Mouse (Mus musculus): ENCODE results near the gene Itih4. TPM values are rescaled to one million over a fixed set of nuclear protein-coding genes. Genes with fewer than 3 reads are reported as not detected.

Gene Itih4
- polyA plus RNA-seq, 1 experiment from 2014 or later = 6.7 TPM

GRCm38 (mm10) chr14:30868826-30869225, 17.4 kb upstream of the Itih4 start:
- H3K36me3 ChIP-seq (ENCODE audit: insufficient read depth, low read length) = 0 out of 2 replicates have a peak, but pooled peaks cover 4% of the 10 kb centered on the region
- H3K9me3 ChIP-seq (ENCODE audit: low read length) = no peaks in the 10 kb centered on the region
- no peak overlapping the region for H3K4me3 ChIP-seq (ENCODE audit: low read depth, low read length)
- WGBS = 84% methylated on average over 10 of the region's 10 CpGs
- peak overlapping the region; percentile 88 for H3K27ac ChIP-seq (ENCODE audit: low read length)
- TF ChIP-seq EP300 (IDR thresholded peaks at IDR 0.05) (no peak), CTCF (IDR thresholded peaks at IDR 0.05) (no peak)
- no peak overlapping the region for H3K9ac ChIP-seq (replicated peaks; ENCODE audit: low read depth)
- no peaks in the 10 kb centered on the region for H3K27me3 ChIP-seq (replicated peaks; ENCODE audit: insufficient read depth, low read length)
- DNase-seq (ENCODE audit: low spot score) (no peak), ATAC-seq (no peak)
- H3K4me2 ChIP-seq (replicated peaks; ENCODE audit: low read depth, low read length) = no peak overlapping the region
- H3K4me1 ChIP-seq (ENCODE audit: insufficient read depth, low read depth, low read length) = peaks cover 12% of the 10 kb centered on the region

GRCm38 (mm10) chr14:30869391-30869801, 16.9 kb upstream of the Itih4 start:
- H3K4me2 ChIP-seq (replicated peaks; ENCODE audit: low read depth, low read length) = no peak overlapping the region
- H3K4me3 ChIP-seq (ENCODE audit: low read depth, low read length) = no peak overlapping the region
- ATAC-seq = peak; percentile 55
- 71% methylated on average over 8 of the region's 8 CpGs for WGBS
- no peak overlapping the region for H3K9ac ChIP-seq (replicated peaks; ENCODE audit: low read depth)
- no peaks in the 10 kb centered on the region for H3K9me3 ChIP-seq (ENCODE audit: low read length)
- TF ChIP-seq EP300 (IDR thresholded peaks at IDR 0.05) (no peak), CTCF (IDR thresholded peaks at IDR 0.05) (peak; percentile 15; the same call in 1 of the 2 replicates)
- H3K36me3 ChIP-seq (ENCODE audit: insufficient read depth, low read length) = 0 out of 2 replicates have a peak, but pooled peaks cover 4% of the 10 kb centered on the region
- H3K27me3 ChIP-seq (replicated peaks; ENCODE audit: insufficient read depth, low read length) = no peaks in the 10 kb centered on the region
- peak; percentile 78 for DNase-seq (ENCODE audit: low spot score)
- peaks cover 12% of the 10 kb centered on the region for H3K4me1 ChIP-seq (ENCODE audit: insufficient read depth, low read depth, low read length)
- peak overlapping the region; percentile 88 for H3K27ac ChIP-seq (ENCODE audit: low read length)

GRCm38 (mm10) chr14:30870206-30871147, 15.8 kb upstream of the Itih4 start:
- Histone ChIP-seq H3K36me3 (ENCODE audit: insufficient read depth, low read length) (0 out of 2 replicates have a peak, but pooled peaks cover 4% of the 10 kb centered on the region), H3K9me3 (ENCODE audit: low read length) (no peaks in the 10 kb centered on the region), H3K4me2 (replicated peaks; ENCODE audit: low read depth, low read length) (no peak overlapping the region), H3K4me1 (ENCODE audit: insufficient read depth, low read depth, low read length) (peaks cover 14% of the 10 kb centered on the region), H3K4me3 (ENCODE audit: low read depth, low read length) (no peak overlapping the region), H3K27me3 (replicated peaks; ENCODE audit: insufficient read depth, low read length) (no peaks in the 10 kb centered on the region), H3K27ac (ENCODE audit: low read length) (peak overlapping the region; percentile 88), H3K9ac (replicated peaks; ENCODE audit: low read depth) (no peak overlapping the region)
- ATAC-seq (peak; percentile 39), DNase-seq (ENCODE audit: low spot score) (peak; percentile 88)
- 64% methylated on average over 25 of the region's 25 CpGs for WGBS
- peak; percentile 26; the same call in 1 of the 2 replicates for TF ChIP-seq EP300 (IDR thresholded peaks at IDR 0.05)
- peak; percentile 12 for TF ChIP-seq CTCF (IDR thresholded peaks at IDR 0.05)

GRCm38 (mm10) chr14:30874095-30874700, 12.1 kb upstream of the Itih4 start:
- Histone ChIP-seq H3K9me3 (ENCODE audit: low read length) (no peaks in the 10 kb centered on the region), H3K4me3 (ENCODE audit: low read depth, low read length) (no peak overlapping the region), H3K4me1 (ENCODE audit: insufficient read depth, low read depth, low read length) (peaks cover 18% of the 10 kb centered on the region), H3K27me3 (replicated peaks; ENCODE audit: insufficient read depth, low read length) (no peaks in the 10 kb centered on the region), H3K4me2 (replicated peaks; ENCODE audit: low read depth, low read length) (0 out of 2 replicates have a peak overlapping the region, but pooled peaks have one; percentile 3), H3K9ac (replicated peaks; ENCODE audit: low read depth) (no peak overlapping the region), H3K36me3 (ENCODE audit: insufficient read depth, low read length) (0 out of 2 replicates have a peak, but pooled peaks cover 4% of the 10 kb centered on the region), H3K27ac (ENCODE audit: low read length) (peak overlapping the region; percentile 62)
- ATAC-seq = peak; percentile 44
- TF ChIP-seq EP300 (IDR thresholded peaks at IDR 0.05) (no peak), CTCF (IDR thresholded peaks at IDR 0.05) (no peak)
- whole genome bisulfite sequencing = 58% methylated on average over 17 of the region's 18 CpGs
- DNase-seq (ENCODE audit: low spot score) = peak; percentile 57

GRCm38 (mm10) chr14:30875130-30875865, 11.0 kb upstream of the Itih4 start:
- H3K36me3 ChIP-seq (ENCODE audit: insufficient read depth, low read length) = 0 out of 2 replicates have a peak, but pooled peaks cover 4% of the 10 kb centered on the region
- whole genome bisulfite sequencing = 68% methylated on average over 12 of the region's 12 CpGs
- H3K4me1 ChIP-seq (ENCODE audit: insufficient read depth, low read depth, low read length) = peaks cover 16% of the 10 kb centered on the region; the same call in 1 of the 2 replicates
- TF ChIP-seq CTCF (IDR thresholded peaks at IDR 0.05) = no peak
- H3K27me3 ChIP-seq (replicated peaks; ENCODE audit: insufficient read depth, low read length) = no peaks in the 10 kb centered on the region
- H3K27ac ChIP-seq (ENCODE audit: low read length) = no peak overlapping the region
- DNase-seq (ENCODE audit: low spot score) (peak; percentile 53), ATAC-seq (peak; percentile 2; the same call in 1 of the 2 replicates)
- no peak overlapping the region for H3K9ac ChIP-seq (replicated peaks; ENCODE audit: low read depth)
- H3K9me3 ChIP-seq (ENCODE audit: low read length) = no peaks in the 10 kb centered on the region
- no peak overlapping the region for H3K4me3 ChIP-seq (ENCODE audit: low read depth, low read length)
- no peak overlapping the region for H3K4me2 ChIP-seq (replicated peaks; ENCODE audit: low read depth, low read length)
